ENCODE assay signal across 17 mouse cellular contexts in genomic region chr15:78599124-78599523, GRCm38 (mm10). TPM values are rescaled to one million over a fixed set of nuclear protein-coding genes. Genes with fewer than 3 reads are reported as not detected.
DNase-seq lines count a peak whose midpoint lies in the region; ATAC-seq and TF ChIP-seq lines count a peak whose summit lies in the region.
"Had no signal": no experiment of that assay in that cellular context is flagged by ENCODE, and none has a peak within 500 bp of the region (broad histone marks: within the 10 kb centered on the region; RNA-seq: fewer than 3 reads in every experiment).

No protein-coding gene starts in this region.

- peak overlapping the region; percentile 41 for H3K4me3 ChIP-seq in gastrocnemius, adult 2 months
- H3K4me3 ChIP-seq in liver, embryonic 12.5 days: no peak overlapping the region
- no peak overlapping the region for H3K4me3 ChIP-seq in midbrain, embryonic 15.5 days
- H3K4me3 ChIP-seq: heart, embryonic 15.5 days; myocyte had no signal

- no peaks in the 10 kb centered on the region for H3K27me3 ChIP-seq in liver, embryonic 12.5 days (replicated peaks)
- H3K27me3 ChIP-seq in midbrain, embryonic 15.5 days (replicated peaks): no peaks in the 10 kb centered on the region
- H3K27me3 ChIP-seq: heart, embryonic 15.5 days had no signal

- no peak overlapping the region for H3K9ac ChIP-seq in liver, embryonic 12.5 days
- no peak overlapping the region for H3K9ac ChIP-seq in midbrain, embryonic 15.5 days
- H3K9ac ChIP-seq: heart, embryonic 15.5 days; liver, embryonic 14.5 days had no signal

- intact Hi-C loops in gastrocnemius, adult 2 months (cut with DNase I): no loop called here

- H3K4me1 ChIP-seq in liver, embryonic 12.5 days: peaks cover 17% of the 10 kb centered on the region; the same call in 1 of the 2 replicates
- H3K4me1 ChIP-seq in midbrain, embryonic 15.5 days: no peaks in the 10 kb centered on the region
- H3K4me1 ChIP-seq: heart, embryonic 15.5 days had no signal

- no peaks in the 10 kb centered on the region for H3K9me3 ChIP-seq in liver, embryonic 12.5 days (replicated peaks)
- H3K9me3 ChIP-seq in midbrain, embryonic 15.5 days: no peaks in the 10 kb centered on the region
- H3K9me3 ChIP-seq: heart, embryonic 15.5 days had no signal

- H3K27ac ChIP-seq in gastrocnemius, adult 2 months: peak overlapping the region; percentile 16; the same call in 1 of the 2 replicates
- no peak overlapping the region for H3K27ac ChIP-seq in liver, embryonic 12.5 days
- no peak overlapping the region for H3K27ac ChIP-seq in midbrain, embryonic 15.5 days
- H3K27ac ChIP-seq: heart, embryonic 15.5 days; liver, embryonic 14.5 days had no signal

- 60% methylated on average over 6 of the region's 6 CpGs for WGBS in liver, embryonic 12.5 days (ENCODE audit: insufficient replicate concordance)
- 83% methylated on average over 6 of the region's 6 CpGs for WGBS in midbrain, embryonic 15.5 days

- ATAC-seq in liver, embryonic 12.5 days: no peak
- ATAC-seq in midbrain, embryonic 15.5 days (replicated peaks): no peak

- DNase-seq in gastrocnemius, adult 2 months: peak; percentile 49
- DNase-seq in gastrocnemius, postnatal 10 days: no peak
- peak; percentile 57 to 61 for DNase-seq in right cerebral cortex, postnatal 10 days (ENCODE audit: low spot score in 2 of 2)
- DNase-seq in right cerebral cortex, postnatal 14 days: no peak
- peak; percentile 25 to 46 for DNase-seq in natural killer cell, adult 2 months (ENCODE audit: low spot score in 2 of 2)
- no peak for DNase-seq in adrenal gland, postnatal 14 days
- DNase-seq: adrenal gland, adult 2 months; cerebellum, adult 2 months; kidney, adult 18-20 months; layer of hippocampus, postnatal 36 days; right cerebral cortex, postnatal 4 days had no signal

- H3K4me2 ChIP-seq in liver, embryonic 12.5 days: peak overlapping the region; percentile 29
- H3K4me2 ChIP-seq in midbrain, embryonic 15.5 days: no peak overlapping the region
- H3K4me2 ChIP-seq: heart, embryonic 15.5 days had no signal

- H3K36me3 ChIP-seq in liver, embryonic 12.5 days: no peaks in the 10 kb centered on the region; the same call in 1 of the 2 replicates
- H3K36me3 ChIP-seq in midbrain, embryonic 15.5 days (replicated peaks): no peaks in the 10 kb centered on the region
- H3K36me3 ChIP-seq: heart, embryonic 15.5 days had no signal

- TF ChIP-seq CTCF in gastrocnemius, adult 2 months (IDR thresholded peaks at IDR 0.05): no peak

RNA-seq across cellular contexts. Expression of gene Cyth4, which starts 2.3 kb away (rescaled TPM):
- 1 to 10 TPM; 1.9 TPM for total RNA-seq in gastrocnemius, adult 2 months (2021)
- total RNA-seq in gastrocnemius, postnatal 10 days (2021): 1 to 10 TPM; 3.1 to 7.7 TPM
- polyA plus RNA-seq in liver, embryonic 12.5 days (2016; fragmentation: Nextera tagmentation; extraction: Ambion mirVana): 15.2 and 15.3 TPM in 2 replicates
- 5.6 and 6.4 TPM in 2 replicates for polyA plus RNA-seq in midbrain, embryonic 15.5 days (2015; fragmentation: Nextera tagmentation; extraction: Ambion mirVana)
- total RNA-seq in adrenal gland, postnatal 14 days (2021): 4.6 and 12.8 TPM in 2 replicates

RNA-seq across cellular contexts. Expression of gene Rac2, which starts 26.5 kb away (rescaled TPM):
- total RNA-seq in gastrocnemius, adult 2 months (2021): 1 to 10 TPM; 1.4 to 1.7 TPM
- 10 to 100 TPM in 1 of 2 experiments, 1 to 10 TPM in 1; 1.7 to 12.4 TPM for total RNA-seq in gastrocnemius, postnatal 10 days (2021)
- 87.7 and 90.9 TPM in 2 replicates for polyA plus RNA-seq in liver, embryonic 12.5 days (2016; fragmentation: Nextera tagmentation; extraction: Ambion mirVana)
- polyA plus RNA-seq in midbrain, embryonic 15.5 days (2015; fragmentation: Nextera tagmentation; extraction: Ambion mirVana): 7.4 and 8.4 TPM in 2 replicates
- 9.0 and 44.5 TPM in 2 replicates for total RNA-seq in adrenal gland, postnatal 14 days (2021)
- polyA plus RNA-seq: myocyte had no signal

RNA-seq across cellular contexts. Expression of gene Sstr3, which starts 54.6 kb away (rescaled TPM):
- under 1 TPM in 1 of 2 experiments, not detected in 1; 0.05 TPM for total RNA-seq in gastrocnemius, adult 2 months (2021)
- under 1 TPM in 1 of 2 experiments, not detected in 1; 0.40 TPM for total RNA-seq in gastrocnemius, postnatal 10 days (2021)
- polyA plus RNA-seq in liver, embryonic 12.5 days (2016; fragmentation: Nextera tagmentation; extraction: Ambion mirVana): 0.02 TPM in 1 of 2 replicates, not detected in the other
- 0.31 and 0.56 TPM in 2 replicates for polyA plus RNA-seq in midbrain, embryonic 15.5 days (2015; fragmentation: Nextera tagmentation; extraction: Ambion mirVana)
- 0.56 and 0.98 TPM in 2 replicates for total RNA-seq in adrenal gland, postnatal 14 days (2021)
- polyA plus RNA-seq: embryonic facial prominence, embryonic 11.5 days; myocyte had no signal

Comparison
In these comparisons a context has a peak if more than half of its experiments do, and no peak if none do; other contexts are left out.
1. DNase-seq: peak in gastrocnemius, adult 2 months (single experiment), right cerebral cortex, postnatal 10 days (2 of 2) and natural killer cell, adult 2 months (2 of 2); none in gastrocnemius, postnatal 10 days (single experiment), right cerebral cortex, postnatal 14 days (single experiment) and adrenal gland, postnatal 14 days (single experiment).